Comparison of ENCODE assay signal across 8 mouse cellular contexts in the genomic region with DNA sequence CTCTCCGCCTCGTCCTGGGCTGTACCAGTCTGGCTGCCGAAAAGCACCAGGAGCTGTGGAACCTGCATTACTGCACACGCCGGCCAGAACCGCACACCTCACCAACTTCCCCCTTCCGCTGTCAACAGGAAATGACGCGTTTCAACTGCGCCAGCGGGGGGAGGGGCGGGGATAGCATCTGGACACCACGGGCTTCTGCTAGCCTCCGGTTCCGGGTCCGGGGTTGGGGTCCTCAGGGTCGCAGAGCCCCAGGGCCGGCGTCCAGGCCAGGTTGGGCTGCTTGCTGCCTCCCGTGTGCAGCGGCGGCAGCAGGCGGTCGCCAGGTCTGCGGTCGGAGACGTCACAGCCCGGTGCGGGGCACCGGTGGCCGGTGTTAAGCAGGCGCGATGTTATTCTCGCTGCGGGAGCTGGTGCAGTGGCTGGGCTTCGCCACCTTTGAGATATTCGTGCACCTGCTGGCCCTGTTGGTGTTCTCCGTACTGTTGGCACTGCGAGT. TPM values are rescaled to one million over a fixed set of nuclear protein-coding genes. Genes with fewer than 3 reads are reported as not detected.
DNase-seq lines count a peak whose midpoint lies in the region; ATAC-seq lines count a peak whose summit lies in the region.

A gene (plus strand): TSS at position 156 of the 496 bp plus-strand sequence.

- peak; percentile 83 for DNase-seq in brain, embryonic 18.5 days (ENCODE audit: low read depth, low spot score)
- peak; percentile 85 for DNase-seq in liver, embryonic 13.5 days
- DNase-seq in natural killer cell, adult 2 months (ENCODE audit: low spot score in 2 of 2), result peak; percentile 86 to 88

- H3K27ac ChIP-seq in heart, embryonic 11.5 days (ENCODE audit: low read depth, low read length), result peak within 1 kb of the TSS; percentile 25
- H3K27ac ChIP-seq in kidney, embryonic 15.5 days, result peak within 1 kb of the TSS; percentile 81
- H3K27ac ChIP-seq in liver, embryonic 13.5 days, result peak within 1 kb of the TSS; percentile 89
- H3K27ac ChIP-seq in stomach, embryonic 14.5 days (ENCODE audit: low read length), result peak within 1 kb of the TSS; percentile 41

- H3K9me3 ChIP-seq in erythroblast, embryonic 14.5 days (ENCODE audit: control insufficient read depth, low read length), result no peaks in the 10 kb centered on the region
- H3K9me3 ChIP-seq in heart, embryonic 11.5 days (replicated peaks; ENCODE audit: control insufficient read depth, low read length), result no peaks in the 10 kb centered on the region
- H3K9me3 ChIP-seq in kidney, embryonic 15.5 days (replicated peaks), result no peaks in the 10 kb centered on the region
- H3K9me3 ChIP-seq in liver, embryonic 13.5 days (replicated peaks), result no peaks in the 10 kb centered on the region
- no peaks in the 10 kb centered on the region for H3K9me3 ChIP-seq in stomach, embryonic 14.5 days (ENCODE audit: control insufficient read depth, low read depth, low read length)

- peak within 1 kb of the TSS; percentile 90 for H3K9ac ChIP-seq in heart, embryonic 11.5 days (ENCODE audit: low read depth, low read length)
- peak within 1 kb of the TSS; percentile 84 for H3K9ac ChIP-seq in kidney, embryonic 15.5 days
- H3K9ac ChIP-seq in liver, embryonic 13.5 days, result peak within 1 kb of the TSS; percentile 88
- H3K9ac ChIP-seq in stomach, embryonic 14.5 days (replicated peaks; ENCODE audit: low read depth, low read length), result peak within 1 kb of the TSS; percentile 78

- peaks cover 33% of the 10 kb centered on the region for H3K36me3 ChIP-seq in erythroblast, embryonic 14.5 days (ENCODE audit: control insufficient read depth)
- H3K36me3 ChIP-seq in heart, embryonic 11.5 days (ENCODE audit: control insufficient read depth, insufficient read depth, low read length), result peaks cover 5% of the 10 kb centered on the region; the same call in 1 of the 2 replicates
- H3K36me3 ChIP-seq in kidney, embryonic 15.5 days, result peaks cover 33% of the 10 kb centered on the region
- peaks cover 34% of the 10 kb centered on the region for H3K36me3 ChIP-seq in liver, embryonic 13.5 days
- H3K36me3 ChIP-seq in stomach, embryonic 14.5 days (ENCODE audit: control insufficient read depth, insufficient read depth, low read length), result peaks cover 14% of the 10 kb centered on the region

- no peaks in the 10 kb centered on the region for H3K27me3 ChIP-seq in erythroblast, embryonic 14.5 days (ENCODE audit: control insufficient read depth)
- H3K27me3 ChIP-seq in heart, embryonic 11.5 days (ENCODE audit: control insufficient read depth, insufficient read depth, low read length), result no peaks in the 10 kb centered on the region
- no peaks in the 10 kb centered on the region for H3K27me3 ChIP-seq in kidney, embryonic 15.5 days
- no peaks in the 10 kb centered on the region for H3K27me3 ChIP-seq in liver, embryonic 13.5 days
- H3K27me3 ChIP-seq in stomach, embryonic 14.5 days (ENCODE audit: control insufficient read depth, insufficient read depth, low read length), result no peaks in the 10 kb centered on the region

- peak within 1 kb of the TSS; percentile 85 for H3K4me3 ChIP-seq in erythroblast, embryonic 14.5 days (replicated peaks)
- H3K4me3 ChIP-seq in heart, embryonic 11.5 days (ENCODE audit: low read depth, low read length), result peak within 1 kb of the TSS; percentile 100
- H3K4me3 ChIP-seq in kidney, embryonic 15.5 days (replicated peaks), result peak within 1 kb of the TSS; percentile 75
- H3K4me3 ChIP-seq in liver, embryonic 13.5 days (replicated peaks), result peak within 1 kb of the TSS; percentile 99
- H3K4me3 ChIP-seq in stomach, embryonic 14.5 days (ENCODE audit: low read depth, low read length), result peak within 1 kb of the TSS; percentile 98

- H3K4me2 ChIP-seq in heart, embryonic 11.5 days, result peak within 1 kb of the TSS; percentile 96
- peak within 1 kb of the TSS; percentile 89 for H3K4me2 ChIP-seq in kidney, embryonic 15.5 days
- H3K4me2 ChIP-seq in liver, embryonic 13.5 days, result peak within 1 kb of the TSS; percentile 92
- peak within 1 kb of the TSS; percentile 97 for H3K4me2 ChIP-seq in stomach, embryonic 14.5 days (replicated peaks; ENCODE audit: low read depth, low read length)

- ATAC-seq in CD4-positive, CD25-positive, alpha-beta regulatory T cell, adult 4 months, result peak; percentile 89
- peak; percentile 79 for ATAC-seq in heart, embryonic 11.5 days (replicated peaks; ENCODE audit: insufficient number of reproducible peaks, low FRiP score, low TSS enrichment)
- ATAC-seq in kidney, embryonic 15.5 days (replicated peaks; ENCODE audit: low FRiP score), result peak; percentile 82
- peak; percentile 85 for ATAC-seq in liver, embryonic 13.5 days (ENCODE audit: low read depth)
- peak; percentile 87 for ATAC-seq in stomach, embryonic 14.5 days (ENCODE audit: insufficient number of reproducible peaks, insufficient read depth, low FRiP score, low read depth)

- WGBS in heart, embryonic 11.5 days (ENCODE audit: insufficient replicate concordance), result under 1% methylated on average over 39 of the region's 39 CpGs
- WGBS in kidney, embryonic 15.5 days, result under 1% methylated on average over 39 of the region's 39 CpGs
- WGBS in liver, embryonic 13.5 days (ENCODE audit: insufficient replicate concordance), result under 1% methylated on average over 39 of the region's 39 CpGs
- WGBS in stomach, embryonic 14.5 days, result under 1% methylated on average over 39 of the region's 39 CpGs

- H3K4me1 ChIP-seq in erythroblast, embryonic 14.5 days (ENCODE audit: control insufficient read depth), result peaks cover 32% of the 10 kb centered on the region
- peaks cover 10% of the 10 kb centered on the region for H3K4me1 ChIP-seq in heart, embryonic 11.5 days (ENCODE audit: control insufficient read depth, insufficient read depth, low read length)
- H3K4me1 ChIP-seq in kidney, embryonic 15.5 days, result peaks cover 20% of the 10 kb centered on the region
- peaks cover 29% of the 10 kb centered on the region for H3K4me1 ChIP-seq in liver, embryonic 13.5 days (replicated peaks)
- peaks cover 11% of the 10 kb centered on the region for H3K4me1 ChIP-seq in stomach, embryonic 14.5 days (ENCODE audit: control insufficient read depth, insufficient read depth, low read length)

RNA-seq across cellular contexts. Expression of the gene that starts here (rescaled TPM):
- polyA plus RNA-seq in CD4-positive, CD25-positive, alpha-beta regulatory T cell, adult 4 months (2017; shearing (Covaris generic)), result 10 to 100 TPM in 1 of 2 experiments, 1 to 10 TPM in 1; 9.5 to 10.4 TPM
- polyA plus RNA-seq in erythroblast, embryonic 14.5 days (2012), result 0.99 and 1.6 TPM in 2 replicates
- 12.9 and 16.0 TPM in 2 replicates for polyA plus RNA-seq in heart, embryonic 11.5 days (2014; fragmentation: Nextera tagmentation; extraction: Ambion mirVana)
- polyA plus RNA-seq in kidney, embryonic 15.5 days (2015; fragmentation: Nextera tagmentation; extraction: Ambion mirVana), result 23.4 and 23.6 TPM in 2 replicates
- 13.5 and 14.7 TPM in 2 replicates for polyA plus RNA-seq in liver, embryonic 13.5 days (2015; fragmentation: Nextera tagmentation; extraction: Ambion mirVana)
- 14.7 and 16.8 TPM in 2 replicates for polyA plus RNA-seq in stomach, embryonic 14.5 days (2014; fragmentation: Nextera tagmentation; extraction: Ambion mirVana)

Comparison
In these comparisons a context has a peak if more than half of its experiments do, and no peak if none do; other contexts are left out.
1. Peak in every context shown above with its lines: DNase-seq, ATAC-seq, H3K4me3 ChIP-seq and H3K27ac ChIP-seq.
2. H3K27ac ChIP-seq: peak in every context shown above with its lines; median percentile 89 in liver, embryonic 13.5 days; 81 in kidney, embryonic 15.5 days; 41 in stomach, embryonic 14.5 days; 25 in heart, embryonic 11.5 days.